8 mouse cellular contexts compared by ENCODE assay signal in the genomic region with DNA sequence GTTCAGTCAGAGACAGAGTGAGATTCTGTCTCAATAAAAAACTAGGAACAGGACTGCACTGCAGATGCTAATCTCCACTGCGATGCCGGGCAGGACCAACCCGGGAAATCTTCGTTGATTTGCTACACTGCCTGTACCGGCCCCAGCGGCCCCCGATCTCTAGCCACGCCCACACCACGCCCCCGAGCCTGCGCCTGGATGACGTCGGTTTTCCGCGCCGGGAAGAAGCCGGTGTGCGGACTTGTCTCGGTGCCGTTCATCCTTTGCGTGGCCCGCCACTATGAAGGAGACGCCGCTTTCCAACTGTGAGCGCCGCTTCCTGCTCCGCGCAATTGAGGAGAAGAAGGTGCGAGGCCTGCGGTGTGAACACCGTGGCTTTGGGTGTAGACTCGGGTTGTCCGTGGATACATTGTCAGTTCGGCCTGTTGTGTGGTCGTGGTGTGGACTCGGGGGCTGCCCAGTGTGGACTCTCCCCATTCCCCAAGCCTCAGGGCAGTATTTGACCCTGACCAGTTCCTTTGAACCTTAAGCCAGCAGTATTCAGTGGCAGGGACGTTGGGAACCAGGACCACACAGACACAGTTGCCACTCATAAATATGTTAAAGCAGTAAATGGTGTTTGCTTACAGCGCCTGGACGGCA. TPM values are rescaled to one million over a fixed set of nuclear protein-coding genes. Genes with fewer than 3 reads are reported as not detected.
DNase-seq lines count a peak whose midpoint lies in the region; ATAC-seq and TF ChIP-seq lines count a peak whose summit lies in the region.

Gene Exosc9 (plus strand): TSS at position 201 of the 642 bp plus-strand sequence.

- H3K4me1 ChIP-seq in bone marrow, adult 2 months (ENCODE audit: control insufficient read depth, insufficient read depth, low read length) = no peaks in the 10 kb centered on the region; the same call in 1 of the 2 replicates
- H3K4me1 ChIP-seq in embryonic facial prominence, embryonic 15.5 days = peaks cover 17% of the 10 kb centered on the region
- H3K4me1 ChIP-seq in kidney, embryonic 15.5 days = peaks cover 15% of the 10 kb centered on the region

- under 1% methylated on average over 39 of the region's 39 CpGs for WGBS in bone marrow, adult 2 months
- WGBS in embryonic facial prominence, embryonic 15.5 days = under 1% methylated on average over 39 of the region's 39 CpGs
- under 1% methylated on average over 39 of the region's 39 CpGs for WGBS in kidney, embryonic 15.5 days

- no peaks in the 10 kb centered on the region for H3K9me3 ChIP-seq in embryonic facial prominence, embryonic 15.5 days (replicated peaks)
- no peaks in the 10 kb centered on the region for H3K9me3 ChIP-seq in kidney, embryonic 15.5 days (replicated peaks)

- no peak for TF ChIP-seq CTCF in bone marrow, adult 2 months (IDR thresholded peaks at IDR 0.05; ENCODE audit: control insufficient read depth, insufficient read depth, low read length)

- peak within 1 kb of the TSS; percentile 66 for H3K9ac ChIP-seq in embryonic facial prominence, embryonic 15.5 days
- peak within 1 kb of the TSS; percentile 68 for H3K9ac ChIP-seq in kidney, embryonic 15.5 days

- DNase-seq in 416B (ENCODE audit: low read depth) = peak; percentile 86
- DNase-seq in heart, adult 9 months (ENCODE audit: low spot score in 2 of 2) = peak; percentile 90 to 91
- peak; percentile 95 for DNase-seq in liver
- DNase-seq in spleen, postnatal 4 days (ENCODE audit: low spot score in 2 of 2) = peak; percentile 94 to 98

- peak; percentile 68; the same call in 1 of the 2 replicates for TF ChIP-seq POLR2A in bone marrow, adult 2 months (IDR thresholded peaks at IDR 0.05; ENCODE audit: borderline replicate concordance, control insufficient read depth, low read depth, low read length)

- H3K4me2 ChIP-seq in embryonic facial prominence, embryonic 15.5 days (replicated peaks) = peak within 1 kb of the TSS; percentile 83
- peak within 1 kb of the TSS; percentile 81 for H3K4me2 ChIP-seq in kidney, embryonic 15.5 days

- H3K36me3 ChIP-seq in embryonic facial prominence, embryonic 15.5 days = peaks cover 33% of the 10 kb centered on the region
- H3K36me3 ChIP-seq in kidney, embryonic 15.5 days = peaks cover 37% of the 10 kb centered on the region

- no peak within 1 kb of the TSS; the same call in 1 of the 2 replicates for H3K27ac ChIP-seq in bone marrow, adult 2 months (ENCODE audit: control insufficient read depth, insufficient read depth, low read depth, low read length, poor library complexity)
- peak within 1 kb of the TSS; percentile 55 for H3K27ac ChIP-seq in embryonic facial prominence, embryonic 15.5 days (replicated peaks)
- peak within 1 kb of the TSS; percentile 41; the same call in 1 of the 2 replicates for H3K27ac ChIP-seq in kidney, embryonic 15.5 days

- H3K4me3 ChIP-seq in bone marrow, adult 2 months (replicated peaks; ENCODE audit: control insufficient read depth, low read depth, low read length) = peak within 1 kb of the TSS; percentile 98
- peak within 1 kb of the TSS; percentile 81 for H3K4me3 ChIP-seq in embryonic facial prominence, embryonic 15.5 days (replicated peaks)
- H3K4me3 ChIP-seq in kidney, embryonic 15.5 days (replicated peaks) = peak within 1 kb of the TSS; percentile 91

- no peaks in the 10 kb centered on the region for H3K27me3 ChIP-seq in embryonic facial prominence, embryonic 15.5 days
- H3K27me3 ChIP-seq in kidney, embryonic 15.5 days = no peaks in the 10 kb centered on the region

- peak; percentile 93 for ATAC-seq in embryonic facial prominence, embryonic 15.5 days (ENCODE audit: insufficient number of reproducible peaks, low FRiP score, low TSS enrichment, low read depth)
- peak; percentile 97 for ATAC-seq in kidney, embryonic 15.5 days (replicated peaks; ENCODE audit: low FRiP score)
- ATAC-seq in monocyte, adult 5-6 weeks (replicated peaks; ENCODE audit: insufficient number of reproducible peaks, low FRiP score, low TSS enrichment, poor library complexity, severe bottlenecking) = peak; percentile 95

RNA-seq across cellular contexts. Expression of gene Exosc9, which starts in this region (rescaled TPM):
- polyA plus RNA-seq in bone marrow, adult 2 months (2011; ENCODE audit: insufficient read depth, insufficient read length, low replicate concordance, missing spikeins) = 31.1 and 48.6 TPM in 2 replicates
- 50.1 and 56.1 TPM in 2 replicates for polyA plus RNA-seq in embryonic facial prominence, embryonic 15.5 days (2015; fragmentation: Nextera tagmentation; extraction: Ambion mirVana)
- polyA plus RNA-seq in kidney, embryonic 15.5 days (2015; fragmentation: Nextera tagmentation; extraction: Ambion mirVana) = 64.6 and 70.7 TPM in 2 replicates
- total RNA-seq in monocyte, adult 5-6 weeks (2017) = 64.1 to 69.4 TPM (median 65.2 TPM) in 3 replicates
